Mouse (Mus musculus) brain, embryonic 14.5 days (tissue): ENCODE data around the gene Olfr1062. TPM values are rescaled to one million over a fixed set of nuclear protein-coding genes. Genes with fewer than 3 reads are reported as not detected.
"Not testable (repeated sequence)": the region's sequence is repeated elsewhere in the genome, so short reads cannot be mapped to it uniquely, and the experiment has no call there.

ENCODE experiments used
- DNase-seq: peaks from one replicate; pipeline ENCODE4 v3.0.0-alpha.2; 2011; ENCODE audit warnings: low read depth
- CTCF ChIP-seq: fragments of 200-500 bp; IDR thresholded peaks from 2 replicates; pipeline ENCODE4 v1.5.1; 2012; ENCODE audit warnings: inconsistent platforms, mild to moderate bottlenecking, moderate library complexity, borderline replicate concordance; ENCODE audit not compliant: insufficient read depth, insufficient read length; ENCODE audit errors: extremely low read depth
- POLR2A ChIP-seq: fragments of 200-500 bp; IDR thresholded peaks from 2 replicates; pipeline ENCODE4 v1.6.1; 2012; ENCODE audit warnings: mild to moderate bottlenecking, inconsistent platforms, borderline replicate concordance; ENCODE audit not compliant: poor library complexity, insufficient read depth, insufficient read length, severe bottlenecking; ENCODE audit errors: extremely low read depth
- polyA plus RNA-seq: library from polyadenylated mRNA; depleted of rRNA; stranded (reverse); fragments of >200 nt; gene quantifications from 2 replicates; pipeline ENCODE4 v1.2.3, GENCODE M21; 2012; rRNA removed

Gene Olfr1062
- polyA plus RNA-seq, result not detected in 2 replicates

GRCm38 (mm10) chr2:86426649-86427048 is at the start of gene Olfr1062:
Gene Olfr1062 (minus strand): TSS chr2:86426749.
- not testable (repeated sequence) for DNase-seq

- DNase-seq, result peak; percentile 57
- TF ChIP-seq CTCF, result peak; percentile 70
- no peak for TF ChIP-seq POLR2A
Measured at GRCm38 (mm10) chr2:86464442-86465109, 38.0 kb upstream of the Olfr1062 start.

GRCm38 (mm10) chr2:86460434-86460833 is 33.9 kb upstream of the Olfr1062 start:
- TF ChIP-seq POLR2A (no peak), CTCF (no peak)

GRCm38 (mm10) chr2:86456169-86456568 is 29.6 kb upstream of the Olfr1062 start, which contains the start of gene Olfr1066:
Gene Olfr1066 (minus strand): TSS chr2:86456269.
- DNase-seq, result no peak
- no peak for TF ChIP-seq POLR2A
- no peak for TF ChIP-seq CTCF

More at GRCm38 (mm10) chr2:86460434-86460833, 33.9 kb upstream of the Olfr1062 start:
- no peak for DNase-seq

- DNase-seq, result not testable (repeated sequence)
Measured at GRCm38 (mm10) chr2:86450491-86450890, 23.9 kb upstream of the Olfr1062 start, which contains the start of gene Olfr1065. Gene Olfr1065 (minus strand): TSS chr2:86450591.

GRCm38 (mm10) chr2:86442101-86442500 is 15.6 kb upstream of the Olfr1062 start:
- DNase-seq, result not testable (repeated sequence)

- DNase-seq, result not testable (repeated sequence)
Measured at GRCm38 (mm10) chr2:86428511-86428910, 2.0 kb upstream of the Olfr1062 start.

GRCm38 (mm10) chr2:86413950-86414349 is 12.6 kb downstream of the Olfr1062 start, which contains the start of gene Olfr1061:
Gene Olfr1061 (minus strand): TSS chr2:86414050.
- no peak for DNase-seq
- TF ChIP-seq POLR2A (no peak), CTCF (no peak)

- DNase-seq, result no peak
- TF ChIP-seq POLR2A (no peak), CTCF (no peak)
Measured at GRCm38 (mm10) chr2:86395114-86395513, 31.4 kb downstream of the Olfr1062 start.

- DNase-seq, result not testable (repeated sequence)
Measured at GRCm38 (mm10) chr2:86388461-86388860, 38.1 kb downstream of the Olfr1062 start, which contains the start of gene Olfr1058. Gene Olfr1058 (minus strand): TSS chr2:86388561.

GRCm38 (mm10) chr2:86378293-86378692 is 48.3 kb downstream of the Olfr1062 start, which contains the start of gene Olfr1057:
Gene Olfr1057 (minus strand): TSS chr2:86378393.
- no peak for DNase-seq
- TF ChIP-seq POLR2A (no peak), CTCF (no peak)

Other genes starting within 250 kb of the Olfr1062 start
- not detected in 2 replicates for gene Olfr1044, start 248.9 kb downstream of the Olfr1062 start, polyA plus RNA-seq
- not detected in 2 replicates for gene Olfr52, start 241.1 kb downstream of the Olfr1062 start, polyA plus RNA-seq
- gene Olfr1045, start 223.7 kb downstream of the Olfr1062 start, polyA plus RNA-seq, result not detected in 2 replicates
- not detected in 2 replicates for gene Olfr1046, start 207.4 kb downstream of the Olfr1062 start, polyA plus RNA-seq
- gene Olfr1047, start 195.3 kb downstream of the Olfr1062 start, polyA plus RNA-seq, result not detected in 2 replicates
- gene Olfr1048, start 186.5 kb downstream of the Olfr1062 start, polyA plus RNA-seq, result not detected in 2 replicates
- not detected in 2 replicates for gene Olfr1049, start 168.4 kb downstream of the Olfr1062 start, polyA plus RNA-seq
- gene Olfr1051, start 147.7 kb downstream of the Olfr1062 start, polyA plus RNA-seq, result not detected in 2 replicates
- gene Olfr1052, start 134.3 kb downstream of the Olfr1062 start, polyA plus RNA-seq, result not detected in 2 replicates
- gene Olfr1053, start 111.5 kb downstream of the Olfr1062 start, polyA plus RNA-seq, result not detected in 2 replicates
- not detected in 2 replicates for gene Olfr1054, start 91.3 kb downstream of the Olfr1062 start, polyA plus RNA-seq
- gene Olfr1055, start 76.5 kb downstream of the Olfr1062 start, polyA plus RNA-seq, result not detected in 2 replicates
- gene Olfr1056, start 64.3 kb downstream of the Olfr1062 start, polyA plus RNA-seq, result not detected in 2 replicates
- not detected in 2 replicates for gene Olfr1057, start 48.4 kb downstream of the Olfr1062 start, polyA plus RNA-seq
- gene Olfr1058, start 38.2 kb downstream of the Olfr1062 start, polyA plus RNA-seq, result not detected in 2 replicates
- gene Olfr1061, start 12.7 kb downstream of the Olfr1062 start, polyA plus RNA-seq, result not detected in 2 replicates
- not detected in 2 replicates for gene Olfr1065, start 23.8 kb upstream of the Olfr1062 start, polyA plus RNA-seq
- gene Olfr1066, start 29.5 kb upstream of the Olfr1062 start, polyA plus RNA-seq, result not detected in 2 replicates
- not detected in 2 replicates for gene Olfr228, start 60.6 kb upstream of the Olfr1062 start, polyA plus RNA-seq
- not detected in 2 replicates for gene Olfr1076, start 81.7 kb upstream of the Olfr1062 start, polyA plus RNA-seq
- gene Olfr1079, start 115.7 kb upstream of the Olfr1062 start, polyA plus RNA-seq, result not detected in 2 replicates
- gene Olfr1080, start 131.5 kb upstream of the Olfr1062 start, polyA plus RNA-seq, result not detected in 2 replicates
- gene Olfr1082, start 172.2 kb upstream of the Olfr1062 start, polyA plus RNA-seq, result not detected in 2 replicates
- gene Olfr1084, start 213.0 kb upstream of the Olfr1062 start, polyA plus RNA-seq, result not detected in 2 replicates
- gene Olfr1085, start 235.3 kb upstream of the Olfr1062 start, polyA plus RNA-seq, result not detected in 2 replicates